Mouse (Mus musculus) layer of hippocampus, postnatal 25 days (tissue): ENCODE data around the gene Dcst1. TPM values are rescaled to one million over a fixed set of nuclear protein-coding genes. Genes with fewer than 3 reads are reported as not detected.
A peak's percentile ranks its signal among the peaks of the same experiment; 100 is the strongest.

ENCODE experiments used
- DNase-seq, 2 experiments: peaks; one replicate each; pipeline ENCODE4 v3.0.0; 2022; ENCODE audit warnings: mixed read lengths in 2 of 2, low spot score in 1 of 2; ENCODE audit errors: extremely low spot score in 1 of 2
- total RNA-seq, 2 experiments: library from RNA; stranded (reverse); gene quantifications; 2 replicates each; pipeline ENCODE4 v1.2.3; 2021

The Dcst1 gene
- total RNA-seq, 2 experiments from 2014 or later: not detected

GRCm38 (mm10) chr3:89315930-89316831, 48.9 kb downstream of the Dcst1 start:
- no peak for DNase-seq

DNA sequence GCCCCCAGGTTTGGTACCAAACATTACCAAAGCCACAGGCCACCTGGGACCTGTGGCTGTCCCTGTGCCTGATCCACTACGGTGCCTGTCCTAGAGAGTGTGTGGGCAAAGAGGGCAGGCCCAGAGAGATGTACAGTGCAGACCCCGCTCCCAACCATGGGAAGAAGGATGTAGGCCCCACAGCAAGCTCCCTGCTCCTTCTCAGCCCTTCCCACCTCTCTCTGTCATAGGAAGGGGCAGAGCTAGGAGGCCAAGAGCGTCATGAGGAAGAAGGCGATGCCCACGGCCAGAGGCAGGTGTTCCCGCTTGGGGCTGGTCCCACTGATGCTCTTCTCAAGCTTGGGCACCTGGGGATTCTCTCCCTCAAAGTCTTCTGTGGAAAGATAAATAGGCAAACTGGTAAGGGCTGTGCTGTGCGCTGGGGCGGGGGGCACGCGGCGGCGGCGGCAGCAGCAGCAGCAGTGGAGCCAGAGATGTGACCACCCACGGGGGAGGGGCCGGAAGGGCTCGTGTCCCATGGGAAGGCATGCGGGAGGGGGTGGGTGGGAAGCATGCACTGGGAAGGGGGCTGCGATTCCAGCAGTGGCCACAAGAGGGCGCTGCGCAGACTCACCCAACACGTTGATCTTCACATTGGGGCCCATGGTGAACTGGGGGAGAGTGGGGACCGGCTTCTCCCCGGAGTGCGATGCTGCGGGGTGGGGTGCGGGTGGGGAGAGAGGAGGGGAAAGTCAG, 49.7 kb downstream of the Dcst1 start:
- peak; percentile 85 to 95 for DNase-seq

DNA sequence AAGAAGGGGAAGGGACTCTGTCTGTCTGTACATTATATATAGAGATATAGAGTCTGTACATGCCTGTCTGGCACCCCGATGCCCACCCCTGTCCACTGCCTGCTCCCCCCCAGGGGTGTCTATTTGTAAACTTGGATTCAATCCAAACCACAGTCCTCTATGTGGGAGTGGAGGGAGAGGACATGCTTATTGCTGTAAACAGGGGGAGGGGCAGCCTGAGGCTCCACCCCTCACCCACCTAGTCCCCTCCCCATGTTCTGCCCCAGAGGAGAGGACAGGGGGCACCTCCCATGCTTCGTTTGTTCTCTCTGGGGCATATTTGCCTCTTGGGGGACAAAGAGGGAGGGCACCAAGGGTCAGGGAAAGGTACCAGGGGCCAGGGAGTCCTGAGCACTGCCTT, 50.3 kb downstream of the Dcst1 start:
- DNase-seq: no peak

- no peak for DNase-seq
These were observed 50.7 kb downstream of the Dcst1 start for GRCm38 (mm10) chr3:89314340-89314739.

GRCm38 (mm10) chr3:89308089-89308488, 57.0 kb downstream of the Dcst1 start:
- peak in 1 of 2 experiments; percentile 64 for DNase-seq

DNA sequence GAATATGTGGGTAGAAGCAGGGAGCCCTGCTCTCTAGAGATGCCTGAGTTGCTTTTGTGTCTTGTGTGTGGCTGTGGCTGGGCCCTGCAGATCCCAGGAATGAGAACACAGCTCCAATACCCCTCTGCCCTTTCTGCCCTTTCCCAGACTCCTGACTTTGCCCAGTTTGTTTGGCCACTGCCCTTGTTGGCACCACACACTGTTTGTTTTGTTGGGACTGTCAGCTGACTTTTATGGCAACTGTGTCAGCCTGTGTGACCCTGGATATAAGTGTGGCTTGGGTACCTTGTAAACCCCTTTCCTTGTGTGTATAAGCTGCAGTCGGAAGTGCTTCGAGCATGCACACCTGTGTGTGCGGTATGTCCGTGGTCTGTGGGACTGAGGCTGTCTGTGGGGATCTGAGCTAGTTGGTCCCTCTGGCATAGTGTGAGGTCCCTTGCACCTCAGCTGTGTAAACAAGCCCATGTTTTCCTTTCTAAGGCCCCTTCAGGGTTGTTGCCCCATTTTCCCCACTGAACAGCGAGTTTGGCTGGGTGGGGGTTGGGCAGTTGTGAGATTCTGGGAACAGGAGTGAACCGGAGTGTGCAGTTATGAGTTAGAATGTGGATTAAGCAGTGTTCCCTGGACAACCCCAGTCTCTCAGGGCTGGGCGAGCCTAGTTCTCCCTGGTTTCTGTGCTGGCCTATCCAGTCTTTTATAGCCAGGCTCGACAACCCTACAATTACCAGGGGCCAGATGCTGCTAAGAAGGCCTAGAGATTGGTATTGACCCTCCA, 59.3 kb downstream of the Dcst1 start:
- DNase-seq: no peak

- DNase-seq: no peak
These were observed 59.9 kb downstream of the Dcst1 start for GRCm38 (mm10) chr3:89305105-89305504.

- no peak for DNase-seq
These were observed 60.6 kb downstream of the Dcst1 start for GRCm38 (mm10) chr3:89304440-89304839.

DNA sequence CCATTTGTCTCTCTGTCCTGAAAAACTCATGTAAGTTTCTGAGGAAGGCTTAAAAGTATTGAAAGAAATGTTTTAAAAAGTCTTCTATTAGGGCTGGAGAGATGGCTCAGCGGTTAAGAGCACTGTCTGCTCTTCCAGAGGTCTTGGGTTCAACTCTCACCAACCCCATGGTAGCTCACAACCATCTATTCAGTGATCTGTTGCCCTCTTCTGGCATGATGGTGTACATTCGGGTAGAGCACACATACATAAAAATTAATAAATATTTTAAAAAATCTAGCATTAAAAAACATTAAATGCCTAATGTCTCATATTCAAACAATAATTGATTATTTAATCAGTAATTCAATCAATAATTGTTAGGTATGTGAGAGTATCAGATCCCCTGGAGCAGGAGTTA, 64.5 kb downstream of the Dcst1 start:
- no peak for DNase-seq

Other genes with a start within 250 kb of the Dcst1 start
- not detected for gene Pklr, start 229.1 kb downstream of the Dcst1 start, total RNA-seq
- 10 to 100 TPM; 10.7 to 16.7 TPM for gene Hcn3, start 205.1 kb downstream of the Dcst1 start, total RNA-seq
- gene Clk2, start 200.5 kb downstream of the Dcst1 start, total RNA-seq: 10 to 100 TPM; 39.0 to 46.7 TPM
- gene Scamp3, start 187.8 kb downstream of the Dcst1 start, total RNA-seq: 10 to 100 TPM; 67.8 to 73.3 TPM
- 10 to 100 TPM; 57.1 to 61.7 TPM for gene Fam189b, start 182.1 kb downstream of the Dcst1 start, total RNA-seq
- gene Gba, start 162.3 kb downstream of the Dcst1 start, total RNA-seq: 10 to 100 TPM; 59.9 to 63.6 TPM
- gene Thbs3, start 150.1 kb downstream of the Dcst1 start, total RNA-seq: 10 to 100 TPM; 37.0 to 50.7 TPM
- gene Mtx1, start 138.2 kb downstream of the Dcst1 start, total RNA-seq: 100 to 1,000 TPM; 102 TPM
- gene Muc1, start 136.2 kb downstream of the Dcst1 start, total RNA-seq: under 1 TPM; 0.89 to 0.91 TPM
- 10 to 100 TPM; 79.2 to 87.4 TPM for gene Krtcap2, start 119.3 kb downstream of the Dcst1 start, total RNA-seq
- gene Trim46, start 118.9 kb downstream of the Dcst1 start, total RNA-seq: 10 to 100 TPM; 86.4 to 96.0 TPM
- gene Dpm3, start 105.9 kb downstream of the Dcst1 start, total RNA-seq: 10 to 100 TPM; 51.1 to 71.0 TPM
- 10 to 100 TPM; 39.5 to 49.3 TPM for gene Slc50a1, start 94.7 kb downstream of the Dcst1 start, total RNA-seq
- gene Efna1, start 84.1 kb downstream of the Dcst1 start, total RNA-seq: 1 to 10 TPM; 7.1 to 7.6 TPM
- gene Efna3, start 42.3 kb downstream of the Dcst1 start, total RNA-seq: 10 to 100 TPM; 77.1 to 82.6 TPM
- under 1 TPM; 0.68 to 0.98 TPM for gene Efna4, start 27.2 kb downstream of the Dcst1 start, total RNA-seq
- gene Adam15, start 15.3 kb downstream of the Dcst1 start, total RNA-seq: 100 to 1,000 TPM; 109 to 112 TPM
- gene Dcst2, start 3.3 kb downstream of the Dcst1 start, total RNA-seq: under 1 TPM; 0.20 to 0.42 TPM
- 10 to 100 TPM; 12.3 to 14.4 TPM for gene Zbtb7b, start 29.5 kb upstream of the Dcst1 start, total RNA-seq
- 1 to 10 TPM; 3.7 to 5.0 TPM for gene Lenep, start 37.5 kb upstream of the Dcst1 start, total RNA-seq
- gene Flad1, start 46.6 kb upstream of the Dcst1 start, total RNA-seq: 10 to 100 TPM; 32.4 to 33.3 TPM
- 1 to 10 TPM; 2.4 to 3.0 TPM for gene Cks1b, start 53.1 kb upstream of the Dcst1 start, total RNA-seq
- 10 to 100 TPM; 11.9 to 13.5 TPM for gene Shc1, start 53.2 kb upstream of the Dcst1 start, total RNA-seq
- gene Pygo2, start 65.0 kb upstream of the Dcst1 start, total RNA-seq: 10 to 100 TPM; 55.4 to 59.7 TPM
- gene Pbxip1, start 71.5 kb upstream of the Dcst1 start, total RNA-seq: 10 to 100 TPM; 40.0 to 46.4 TPM
- gene Pmvk, start 89.3 kb upstream of the Dcst1 start, total RNA-seq: 10 to 100 TPM; 31.3 to 37.9 TPM
- gene Kcnn3, start 154.9 kb upstream of the Dcst1 start, total RNA-seq: 10 to 100 TPM; 22.9 to 23.5 TPM